Mouse (Mus musculus) midbrain, embryonic 14.5 days (tissue): ENCODE results near the gene Ccr2. TPM values are rescaled to one million over a fixed set of nuclear protein-coding genes. Genes with fewer than 3 reads are reported as not detected.
A peak's percentile ranks its signal among the peaks of the same experiment; 100 is the strongest.

ENCODE experiments used
- ATAC-seq: fragments of 200-750 bp; cut with Nextera tagmentation; 2 replicates; pipeline ENCODE4 v1.8.0; 2017; ENCODE audit warnings: moderate number of reproducible peaks, moderate library complexity; ENCODE audit not compliant: low FRiP score, low TSS enrichment
- DNase-seq: peaks from one replicate; pipeline ENCODE4 v3.0.0-alpha.2; 2015
- H3K27ac ChIP-seq: fragments of 300-500 bp; sonication (generic); replicated peaks from 2 replicates; pipeline ENCODE4 v1.5.1; 2014; ENCODE audit warnings: mild to moderate bottlenecking, low read depth, low read length, moderate library complexity
- H3K27me3 ChIP-seq: fragments of 300-500 bp; sonication (generic); 2 replicates; pipeline ENCODE4 v1.6.1; 2014; ENCODE audit warnings: low read length, control low read depth, mixed read lengths; ENCODE audit not compliant: control insufficient read depth, insufficient read depth
- H3K36me3 ChIP-seq: fragments of 300-500 bp; sonication (generic); 2 replicates; pipeline ENCODE4 v1.6.1; 2014; ENCODE audit warnings: low read length, control low read depth; ENCODE audit not compliant: control insufficient read depth, insufficient read depth
- H3K4me1 ChIP-seq: fragments of 300-500 bp; sonication (generic); 2 replicates; pipeline ENCODE4 v1.6.1; 2014; ENCODE audit warnings: mild to moderate bottlenecking, antibody characterized with exemption, low read length, control low read depth; ENCODE audit not compliant: control insufficient read depth, insufficient read depth
- H3K4me2 ChIP-seq: fragments of 300-500 bp; sonication (generic); 2 replicates; pipeline ENCODE4 v1.6.1; 2014; ENCODE audit warnings: mild to moderate bottlenecking, low read length, moderate library complexity
- H3K4me3 ChIP-seq: fragments of 300-500 bp; sonication (generic); replicated peaks from 2 replicates; pipeline ENCODE4 v1.5.1; 2014; ENCODE audit warnings: low read depth, low read length
- H3K9ac ChIP-seq: fragments of 300-500 bp; sonication (generic); replicated peaks from 2 replicates; pipeline ENCODE4 v1.6.1; 2014; ENCODE audit warnings: mild to moderate bottlenecking, low read length, moderate library complexity
- H3K9me3 ChIP-seq: fragments of 300-500 bp; sonication (generic); 2 replicates; pipeline ENCODE4 v1.6.1; 2016; ENCODE audit warnings: low read length, control low read depth, mixed read lengths; ENCODE audit not compliant: control insufficient read depth
- WGBS: fragments of 180-500 bp; shearing (Covaris S2); extraction: QIAGEN DNeasy Blood & Tissue Kit; methylation state at CpG from one replicate; pipeline ENCODE4 v1.1.7; 2014; 5-methylcytosine and 5-hydroxymethylcytosine counted together
- polyA plus RNA-seq: library from polyadenylated mRNA; unstranded; fragments of >200 nt; fragmentation: Nextera tagmentation; extraction: Ambion mirVana; gene quantifications from 2 replicates; pipeline ENCODE4 v1.2.1, GENCODE M21; 2014

The Ccr2 gene
- polyA plus RNA-seq, 1 experiment from 2014 or later, result 0.54 TPM

DNA sequence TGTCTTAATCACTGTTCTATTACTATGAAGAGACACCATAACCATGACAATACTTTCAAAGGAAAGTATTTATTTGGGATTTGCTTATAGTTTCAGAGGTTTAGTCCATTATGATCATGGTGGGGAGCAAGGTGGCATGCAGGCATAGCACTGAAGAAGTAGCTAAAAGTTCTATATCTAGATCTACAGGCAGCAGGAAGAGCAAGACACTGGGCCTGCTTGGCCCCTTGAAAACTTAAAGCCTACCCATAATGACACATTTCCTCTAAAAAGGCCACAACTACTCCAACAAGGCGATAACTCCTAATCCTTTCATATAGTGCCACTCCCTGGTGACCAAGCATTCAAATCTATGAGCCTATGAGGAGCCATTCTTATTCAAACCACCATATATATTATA is 10.2 kb downstream of the Ccr2 start:
- no peaks in the 10 kb centered on the region for H3K36me3 ChIP-seq
- H3K27me3 ChIP-seq, result no peaks in the 10 kb centered on the region
- no peaks in the 10 kb centered on the region for H3K4me1 ChIP-seq
- no peaks in the 10 kb centered on the region for H3K9me3 ChIP-seq
- H3K9ac ChIP-seq, result no peak overlapping the region
- no peak overlapping the region for H3K4me2 ChIP-seq
- DNase-seq, result no peak
- no peak overlapping the region for H3K4me3 ChIP-seq
- ATAC-seq, result no peak
- no peak overlapping the region for H3K27ac ChIP-seq
- WGBS, result 93% methylated on average over 1 of the region's 1 CpGs

- H3K27ac ChIP-seq, result no peak overlapping the region
- no peak overlapping the region for H3K4me2 ChIP-seq
- DNase-seq (no peak), ATAC-seq (no peak)
- no peaks in the 10 kb centered on the region for H3K9me3 ChIP-seq
- H3K9ac ChIP-seq, result no peak overlapping the region
- no peaks in the 10 kb centered on the region for H3K27me3 ChIP-seq
- H3K4me1 ChIP-seq, result no peaks in the 10 kb centered on the region
- H3K4me3 ChIP-seq, result no peak overlapping the region
- WGBS, result 95% methylated on average over 1 of the region's 1 CpGs
- H3K36me3 ChIP-seq, result no peaks in the 10 kb centered on the region
Observed at GRCm38 (mm10) chr9:124112591-124113239, 11.0 kb downstream of the Ccr2 start.

GRCm38 (mm10) chr9:124113777-124114176 is 12.0 kb downstream of the Ccr2 start:
- Histone ChIP-seq H3K4me2 (no peak overlapping the region), H3K9ac (no peak overlapping the region), H3K27ac (no peak overlapping the region), H3K36me3 (no peaks in the 10 kb centered on the region), H3K9me3 (no peaks in the 10 kb centered on the region), H3K27me3 (no peaks in the 10 kb centered on the region), H3K4me1 (no peaks in the 10 kb centered on the region), H3K4me3 (no peak overlapping the region)
- ATAC-seq, result no peak
- no peak for DNase-seq
- WGBS, result 94% methylated on average over 1 of the region's 1 CpGs

GRCm38 (mm10) chr9:124118489-124118888 is 16.7 kb downstream of the Ccr2 start:
- 96% methylated on average over 1 of the region's 1 CpGs for WGBS
- Histone ChIP-seq H3K9ac (no peak overlapping the region), H3K27me3 (no peaks in the 10 kb centered on the region), H3K4me2 (no peak overlapping the region), H3K36me3 (no peaks in the 10 kb centered on the region), H3K9me3 (no peaks in the 10 kb centered on the region), H3K27ac (no peak overlapping the region), H3K4me1 (no peaks in the 10 kb centered on the region), H3K4me3 (no peak overlapping the region)
- no peak for DNase-seq
- no peak for ATAC-seq

- Histone ChIP-seq H3K27me3 (no peaks in the 10 kb centered on the region), H3K4me2 (no peak within 1 kb of the TSS), H3K4me1 (no peaks in the 10 kb centered on the region), H3K4me3 (no peak within 1 kb of the TSS), H3K27ac (no peak within 1 kb of the TSS), H3K9me3 (no peaks in the 10 kb centered on the region), H3K9ac (no peak within 1 kb of the TSS), H3K36me3 (no peaks in the 10 kb centered on the region)
- ATAC-seq (no peak), DNase-seq (no peak)
- 84% methylated on average over 3 of the region's 3 CpGs for WGBS
Observed at GRCm38 (mm10) chr9:124121387-124122184, 19.8 kb downstream of the Ccr2 start, which contains the start of gene Ccr5. Gene Ccr5 (plus strand): TSS chr9:124121543.

GRCm38 (mm10) chr9:124125576-124125975 is 23.8 kb downstream of the Ccr2 start:
- H3K4me3 ChIP-seq, result no peak overlapping the region
- no peaks in the 10 kb centered on the region for H3K4me1 ChIP-seq
- no peak for DNase-seq
- no peaks in the 10 kb centered on the region for H3K9me3 ChIP-seq
- no peak overlapping the region for H3K4me2 ChIP-seq
- no peaks in the 10 kb centered on the region for H3K36me3 ChIP-seq
- no peak overlapping the region for H3K9ac ChIP-seq
- no peaks in the 10 kb centered on the region for H3K27me3 ChIP-seq
- no peak for ATAC-seq
- H3K27ac ChIP-seq, result no peak overlapping the region
- WGBS, result 85% methylated on average over 11 of the region's 11 CpGs

GRCm38 (mm10) chr9:124126373-124126772 is 24.6 kb downstream of the Ccr2 start:
- Histone ChIP-seq H3K4me3 (no peak overlapping the region), H3K9ac (no peak overlapping the region), H3K27me3 (no peaks in the 10 kb centered on the region), H3K36me3 (no peaks in the 10 kb centered on the region), H3K9me3 (no peaks in the 10 kb centered on the region), H3K27ac (no peak overlapping the region), H3K4me1 (no peaks in the 10 kb centered on the region), H3K4me2 (no peak overlapping the region)
- WGBS, result 56% methylated on average over 5 of the region's 5 CpGs
- ATAC-seq, result no peak
- DNase-seq, result no peak

DNA sequence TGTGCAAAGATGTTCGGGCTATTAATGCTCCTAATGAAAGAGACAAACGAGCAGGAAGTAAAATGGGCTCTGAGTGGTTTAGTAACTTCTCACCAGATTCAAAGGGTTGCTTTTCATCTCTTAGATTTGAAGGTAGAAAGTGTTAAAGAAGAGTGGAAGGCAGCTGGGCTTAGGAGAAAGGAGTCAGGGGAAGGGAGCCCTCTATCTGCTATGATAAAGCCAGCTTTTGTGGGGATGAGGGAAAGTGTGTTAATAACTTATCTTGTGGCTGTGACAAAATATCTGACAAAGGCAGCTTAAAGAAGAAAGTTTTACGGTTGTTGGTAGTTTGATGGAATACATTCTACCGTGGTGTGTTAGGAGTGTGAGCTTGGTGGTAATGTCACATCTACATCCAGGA is 25.7 kb downstream of the Ccr2 start:
- Histone ChIP-seq H3K27me3 (no peaks in the 10 kb centered on the region), H3K9ac (no peak overlapping the region), H3K9me3 (no peaks in the 10 kb centered on the region), H3K4me1 (no peaks in the 10 kb centered on the region), H3K36me3 (no peaks in the 10 kb centered on the region), H3K4me3 (no peak overlapping the region), H3K27ac (no peak overlapping the region), H3K4me2 (no peak overlapping the region)
- WGBS, result 79% methylated on average over 4 of the region's 4 CpGs
- no peak for ATAC-seq
- no peak for DNase-seq

- Histone ChIP-seq H3K4me3 (no peak overlapping the region), H3K4me2 (no peak overlapping the region), H3K9me3 (no peaks in the 10 kb centered on the region), H3K36me3 (no peaks in the 10 kb centered on the region), H3K27ac (no peak overlapping the region), H3K4me1 (no peaks in the 10 kb centered on the region), H3K9ac (no peak overlapping the region), H3K27me3 (no peaks in the 10 kb centered on the region)
- ATAC-seq, result no peak
- peak; percentile 87 for DNase-seq
- WGBS, result 0% methylated on average over 1 of the region's 1 CpGs
Observed at GRCm38 (mm10) chr9:124128379-124128778, 26.6 kb downstream of the Ccr2 start.
